Mouse (Mus musculus): Measurements from ENCODE around the gene Il15.

The Il15 gene

GRCm38 (mm10) chr8:82402686-82403330 lies at the start of gene Il15:
Gene Il15 (minus strand): TSS chr8:82403222.
- peak; percentile 73 for DNase-seq (ENCODE audit: low read depth)

GRCm38 (mm10) chr8:82444897-82445296 lies 41.9 kb upstream of the Il15 start:
- no peak for DNase-seq (ENCODE audit: low read depth)

GRCm38 (mm10) chr8:82416587-82417340 lies 13.7 kb upstream of the Il15 start:
- DNase-seq (ENCODE audit: low read depth): no peak

GRCm38 (mm10) chr8:82415485-82415884 lies 12.5 kb upstream of the Il15 start:
- DNase-seq (ENCODE audit: low read depth): no peak

- no peak for DNase-seq (ENCODE audit: low read depth)
These were observed 7.1 kb upstream of the Il15 start for GRCm38 (mm10) chr8:82410135-82410534.

- DNase-seq (ENCODE audit: low read depth): no peak
These were observed 4.0 kb upstream of the Il15 start for GRCm38 (mm10) chr8:82407060-82407459.

GRCm38 (mm10) chr8:82404068-82404467 lies 1.0 kb upstream of the Il15 start:
- no peak for DNase-seq (ENCODE audit: low read depth)

- no peak for DNase-seq (ENCODE audit: low read depth)
These were observed 749 bp downstream of the Il15 start for GRCm38 (mm10) chr8:82402261-82402685.

- DNase-seq (ENCODE audit: low read depth): peak; percentile 5
These were observed 1.5 kb downstream of the Il15 start for GRCm38 (mm10) chr8:82401490-82401889.

- DNase-seq (ENCODE audit: low read depth): no peak
These were observed 2.0 kb downstream of the Il15 start for GRCm38 (mm10) chr8:82401059-82401458.

GRCm38 (mm10) chr8:82400376-82400775 lies 2.6 kb downstream of the Il15 start:
- DNase-seq (ENCODE audit: low read depth): peak; percentile 21

- no peak for DNase-seq (ENCODE audit: low read depth)
These were observed 4.5 kb downstream of the Il15 start for GRCm38 (mm10) chr8:82398546-82398945.

GRCm38 (mm10) chr8:82391258-82391657 lies 11.8 kb downstream of the Il15 start:
- DNase-seq (ENCODE audit: low read depth): no peak

- DNase-seq (ENCODE audit: low read depth): no peak
These were observed 14.6 kb downstream of the Il15 start for GRCm38 (mm10) chr8:82388356-82388902.

- DNase-seq (ENCODE audit: low read depth): no peak
These were observed 15.4 kb downstream of the Il15 start for GRCm38 (mm10) chr8:82387614-82388013.

- DNase-seq (ENCODE audit: low read depth): no peak
These were observed 17.2 kb downstream of the Il15 start for GRCm38 (mm10) chr8:82385867-82386266.

- DNase-seq (ENCODE audit: low read depth): no peak
These were observed 18.4 kb downstream of the Il15 start for GRCm38 (mm10) chr8:82384458-82385234.

GRCm38 (mm10) chr8:82383346-82383745 lies 19.7 kb downstream of the Il15 start:
- no peak for DNase-seq (ENCODE audit: low read depth)

GRCm38 (mm10) chr8:82382316-82382715 lies 20.7 kb downstream of the Il15 start:
- DNase-seq (ENCODE audit: low read depth): no peak

- DNase-seq (ENCODE audit: low read depth): no peak
These were observed 28.6 kb downstream of the Il15 start for GRCm38 (mm10) chr8:82374470-82374869.

GRCm38 (mm10) chr8:82372846-82373245 lies 30.2 kb downstream of the Il15 start:
- DNase-seq (ENCODE audit: low read depth): no peak

GRCm38 (mm10) chr8:82370657-82371056 lies 32.4 kb downstream of the Il15 start:
- DNase-seq (ENCODE audit: low read depth): no peak
